Mouse (Mus musculus) macrophage (primary cell): ENCODE data around the gene Sprn. TPM values are rescaled to one million over a fixed set of nuclear protein-coding genes. Genes with fewer than 3 reads are reported as not detected.

Experiments
- H3K27ac ChIP-seq: fragments of 350-480 bp; formaldehyde crosslinking; 2 replicates; pipeline ENCODE4 v1.9.0; 2021
- H3K36me3 ChIP-seq: fragments of 350-480 bp; formaldehyde crosslinking; 2 replicates; pipeline ENCODE4 v1.9.0; 2021; ENCODE audit errors: inconsistent target
- H3K4me3 ChIP-seq: fragments of 350-480 bp; formaldehyde crosslinking; 2 replicates; pipeline ENCODE4 v1.9.0; 2021; ENCODE audit errors: inconsistent target
- H3K79me2 ChIP-seq: fragments of 350-480 bp; formaldehyde crosslinking; 2 replicates; pipeline ENCODE4 v1.9.0; 2021; ENCODE audit errors: inconsistent target
- WGBS: methylation state at CpG from one replicate; pipeline ENCODE4 v1.1.7; 2026; ENCODE audit warnings: inconsistent platforms; ENCODE audit not compliant: missing documents; 5-methylcytosine and 5-hydroxymethylcytosine counted together
- polyA plus RNA-seq: library from polyadenylated mRNA; stranded (reverse); fragments of 250-400 nt; gene quantifications from 3 replicates; pipeline ENCODE4 v1.2.4, GENCODE M21; 2018; ENCODE audit warnings: inconsistent platforms

The Sprn gene
- polyA plus RNA-seq, 1 experiment from 2014 or later, result not detected

DNA sequence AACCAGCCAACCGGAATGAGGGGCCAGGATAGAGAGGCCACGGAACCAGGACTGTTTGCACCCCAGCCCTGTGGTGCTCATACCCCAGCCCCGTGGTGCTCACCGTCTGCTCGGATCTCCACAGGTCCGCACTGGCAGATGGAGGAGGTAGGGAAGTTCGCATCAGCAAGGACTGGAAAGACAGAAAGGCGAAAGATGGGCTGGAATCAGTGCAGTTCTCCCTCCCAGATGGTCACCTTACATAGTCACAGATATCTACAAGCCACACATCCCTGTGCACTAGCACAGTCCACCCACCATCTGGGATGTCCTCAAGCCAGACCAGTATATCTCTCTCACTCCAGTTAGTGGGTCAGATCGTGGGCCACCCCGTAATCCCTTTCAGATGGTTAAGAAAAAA is 53.2 kb downstream of the Sprn start:
- WGBS, result 96% methylated on average over 8 of the region's 10 CpGs
- Histone ChIP-seq H3K27ac (no peak overlapping the region), H3K4me3 (peak overlapping the region; percentile 30; the same call in 1 of the 2 replicates), H3K79me2 (no peaks in the 10 kb centered on the region), H3K36me3 (peaks cover 11% of the 10 kb centered on the region)

Other genes with a start within 250 kb of the Sprn start
- not detected in 3 replicates for gene Utf1, start 211.1 kb downstream of the Sprn start, polyA plus RNA-seq
- 0.23 to 0.38 TPM in 2 of 3 replicates, not detected in the other for gene 6430531B16Rik, start 176.1 kb downstream of the Sprn start, polyA plus RNA-seq
- gene Adam8, start 162.3 kb downstream of the Sprn start, polyA plus RNA-seq, result 169 to 1,404 TPM (median 407 TPM) in 3 replicates
- gene Zfp511, start 118.5 kb downstream of the Sprn start, polyA plus RNA-seq, result 11.9 to 14.7 TPM (median 14.1 TPM) in 3 replicates
- 12.5 to 29.2 TPM (median 21.1 TPM) in 3 replicates for gene Tubgcp2, start 118.2 kb downstream of the Sprn start, polyA plus RNA-seq
- gene Msx3, start 105.8 kb downstream of the Sprn start, polyA plus RNA-seq, result not detected in 3 replicates
- not detected in 3 replicates for gene Caly, start 72.3 kb downstream of the Sprn start, polyA plus RNA-seq
- gene Prap1, start 61.5 kb downstream of the Sprn start, polyA plus RNA-seq, result not detected in 3 replicates
- gene Fuom, start 52.4 kb downstream of the Sprn start, polyA plus RNA-seq, result 7.9 to 11.8 TPM (median 11.6 TPM) in 3 replicates
- gene Paox, start 39.1 kb downstream of the Sprn start, polyA plus RNA-seq, result 20.7 to 41.5 TPM (median 38.8 TPM) in 3 replicates
- 47.2 to 96.9 TPM (median 73.4 TPM) in 3 replicates for gene Echs1, start 38.4 kb downstream of the Sprn start, polyA plus RNA-seq
- 8.3 to 14.7 TPM (median 9.4 TPM) in 3 replicates for gene Mtg1, start 17.3 kb downstream of the Sprn start, polyA plus RNA-seq
- gene Olfr522, start 9.9 kb upstream of the Sprn start, polyA plus RNA-seq, result not detected in 3 replicates
- gene Olfr523, start 18.3 kb upstream of the Sprn start, polyA plus RNA-seq, result not detected in 3 replicates
- not detected in 3 replicates for gene Olfr524, start 51.1 kb upstream of the Sprn start, polyA plus RNA-seq
- not detected in 3 replicates for gene Cd163l1, start 63.4 kb upstream of the Sprn start, polyA plus RNA-seq
- not detected in 3 replicates for gene 5830411N06Rik, start 92.4 kb upstream of the Sprn start, polyA plus RNA-seq
- gene Olfr525, start 166.0 kb upstream of the Sprn start, polyA plus RNA-seq, result not detected in 3 replicates
- gene Olfr527, start 179.1 kb upstream of the Sprn start, polyA plus RNA-seq, result not detected in 3 replicates
- not detected in 3 replicates for gene Olfr60, start 206.8 kb upstream of the Sprn start, polyA plus RNA-seq
- not detected in 3 replicates for gene Olfr530, start 221.5 kb upstream of the Sprn start, polyA plus RNA-seq
- not detected in 3 replicates for gene Olfr531, start 248.0 kb upstream of the Sprn start, polyA plus RNA-seq